In the genomic region with DNA sequence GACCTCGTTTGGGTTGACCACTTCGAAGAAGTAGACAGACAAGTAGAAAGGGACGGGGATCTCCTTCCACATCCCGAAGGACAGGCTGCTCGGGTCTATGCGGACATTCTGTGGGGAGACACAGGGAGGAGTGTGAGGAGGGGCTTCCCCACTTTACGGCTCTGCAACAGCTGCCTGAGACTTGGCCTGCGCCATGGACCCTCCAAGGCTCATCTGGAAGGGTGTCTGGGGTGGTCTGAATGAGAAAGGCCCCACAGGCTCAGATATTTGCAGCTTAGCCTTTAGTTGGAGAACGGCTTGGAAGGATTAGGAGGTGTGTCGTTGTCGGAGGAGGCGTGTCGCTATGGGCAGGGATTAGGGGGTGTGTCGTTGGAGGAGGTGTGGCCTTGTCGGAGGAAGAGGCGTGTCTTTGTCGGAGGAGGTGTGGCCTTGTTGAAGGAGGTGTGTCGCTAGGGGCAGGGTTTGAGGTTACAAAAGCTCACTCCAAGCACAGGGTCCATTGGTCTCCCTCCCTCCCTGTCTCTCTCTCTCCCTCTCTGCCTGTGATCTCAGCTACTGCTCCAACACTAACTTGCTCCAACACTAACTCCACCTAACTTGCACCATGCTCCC, we compare ENCODE assay signal across 9 mouse cellular contexts. TPM values are rescaled to one million over a fixed set of nuclear protein-coding genes. Genes with fewer than 3 reads are reported as not detected.
A peak's percentile ranks its signal among the peaks of the same experiment; 100 is the strongest.
DNase-seq lines count a peak whose midpoint lies in the region; ATAC-seq and TF ChIP-seq lines count a peak whose summit lies in the region.
"Had no signal": no experiment of that assay in that cellular context is flagged by ENCODE, and none has a peak within 500 bp of the region (broad histone marks: within the 10 kb centered on the region; RNA-seq: fewer than 3 reads in every experiment).

No protein-coding gene starts in this region.

- ATAC-seq in heart, embryonic 16.5 days (replicated peaks; ENCODE audit: extremely low read depth, insufficient read depth, low FRiP score), result peak; percentile 63
- ATAC-seq in forebrain, postnatal 0 days, result peak; percentile 81
- ATAC-seq in midbrain, embryonic 13.5 days, result peak; percentile 77
- ATAC-seq in monocyte, adult 5-6 weeks (replicated peaks; ENCODE audit: insufficient number of reproducible peaks, low FRiP score, low TSS enrichment, poor library complexity, severe bottlenecking), result no peak

- no peaks in the 10 kb centered on the region for H3K27me3 ChIP-seq in heart, embryonic 16.5 days (ENCODE audit: control insufficient read depth, insufficient read depth, low read length)
- H3K27me3 ChIP-seq in forebrain, postnatal 0 days (ENCODE audit: insufficient read depth, low read length), result no peaks in the 10 kb centered on the region
- H3K27me3 ChIP-seq in midbrain, embryonic 13.5 days, result no peaks in the 10 kb centered on the region

- TF ChIP-seq CTCF in forebrain, postnatal 0 days (IDR thresholded peaks at IDR 0.05; ENCODE audit: low read depth), result no peak

- no peak overlapping the region for H3K27ac ChIP-seq in heart, embryonic 16.5 days (ENCODE audit: low read length)
- H3K27ac ChIP-seq in forebrain, postnatal 0 days (ENCODE audit: low read depth, low read length), result no peak overlapping the region
- H3K27ac ChIP-seq in midbrain, embryonic 13.5 days, result no peak overlapping the region
- H3K27ac ChIP-seq: macrophage had no signal

- no peak overlapping the region for H3K4me2 ChIP-seq in heart, embryonic 16.5 days (ENCODE audit: low read depth, low read length)
- H3K4me2 ChIP-seq in forebrain, postnatal 0 days (ENCODE audit: low read depth), result no peak overlapping the region
- peak overlapping the region; percentile 31 for H3K4me2 ChIP-seq in midbrain, embryonic 13.5 days (replicated peaks)

- peaks cover 16% of the 10 kb centered on the region for H3K4me1 ChIP-seq in heart, embryonic 16.5 days (ENCODE audit: control insufficient read depth, insufficient read depth, low read length)
- no peaks in the 10 kb centered on the region for H3K4me1 ChIP-seq in forebrain, postnatal 0 days (ENCODE audit: insufficient read depth)
- H3K4me1 ChIP-seq in midbrain, embryonic 13.5 days (replicated peaks), result peaks cover 10% of the 10 kb centered on the region; the same call in 1 of the 2 replicates

- WGBS in heart, embryonic 16.5 days, result 37% methylated on average over 18 of the region's 18 CpGs
- 27% methylated on average over 18 of the region's 18 CpGs for WGBS in forebrain, postnatal 0 days
- 15% methylated on average over 18 of the region's 18 CpGs for WGBS in midbrain, embryonic 13.5 days

- no peak for DNase-seq in heart, adult 18-20 months
- DNase-seq in forebrain, postnatal 0 days, result peak; percentile 43
- peak; percentile 42 to 70 for DNase-seq in kidney, postnatal 36 days
- no peak for DNase-seq in frontal cortex, postnatal 25 days (ENCODE audit: low spot score in 2 of 2)
- no peak for DNase-seq in cerebellum, postnatal 25 days

- H3K9me3 ChIP-seq in heart, embryonic 16.5 days (replicated peaks; ENCODE audit: control insufficient read depth, low read length), result peaks cover 3% of the 10 kb centered on the region; the same call in 1 of the 2 replicates
- no peaks in the 10 kb centered on the region for H3K9me3 ChIP-seq in forebrain, postnatal 0 days (ENCODE audit: low read length)
- H3K9me3 ChIP-seq in midbrain, embryonic 13.5 days, result no peaks in the 10 kb centered on the region

- peaks cover 20% of the 10 kb centered on the region for H3K36me3 ChIP-seq in heart, embryonic 16.5 days (ENCODE audit: control insufficient read depth, insufficient read depth)
- peaks cover 14% of the 10 kb centered on the region for H3K36me3 ChIP-seq in forebrain, postnatal 0 days (ENCODE audit: insufficient read depth)
- H3K36me3 ChIP-seq in midbrain, embryonic 13.5 days, result peaks cover 16% of the 10 kb centered on the region

- no peak overlapping the region for H3K9ac ChIP-seq in heart, embryonic 16.5 days (ENCODE audit: low read length)
- H3K9ac ChIP-seq in forebrain, postnatal 0 days, result no peak overlapping the region
- H3K9ac ChIP-seq in midbrain, embryonic 13.5 days (replicated peaks), result no peak overlapping the region

- no peak overlapping the region for H3K4me3 ChIP-seq in heart, embryonic 16.5 days (ENCODE audit: low read length)
- H3K4me3 ChIP-seq in forebrain, postnatal 0 days (ENCODE audit: low read depth, low read length), result no peak overlapping the region
- 0 out of 2 replicates have a peak overlapping the region, but pooled peaks have one; percentile 8 for H3K4me3 ChIP-seq in midbrain, embryonic 13.5 days (replicated peaks)

RNA-seq across cellular contexts. Expression of a gene that starts 36.5 kb away (rescaled TPM):
- 72.9 and 75.5 TPM in 2 replicates for polyA plus RNA-seq in heart, embryonic 16.5 days (2015; fragmentation: Nextera tagmentation; extraction: Ambion mirVana)
- 10 to 100 TPM; 26.6 to 34.7 TPM for total RNA-seq in heart, adult 18-20 months (2021)
- 45.2 and 52.7 TPM in 2 replicates for total RNA-seq in forebrain, postnatal 0 days (2014; rRNA removed)
- polyA plus RNA-seq in forebrain, postnatal 0 days (2015; fragmentation: Nextera tagmentation; extraction: Ambion mirVana), result 53.5 and 55.9 TPM in 2 replicates
- 22.1 and 22.8 TPM in 2 replicates for polyA plus RNA-seq in midbrain, embryonic 13.5 days (2015; fragmentation: Nextera tagmentation; extraction: Ambion mirVana)
- total RNA-seq in monocyte, adult 5-6 weeks (2017), result 67.9 to 84.6 TPM (median 77.1 TPM) in 3 replicates

Comparison
In these comparisons a context has a peak if more than half of its experiments do, and no peak if none do; other contexts are left out.
1. DNase-seq: peak in forebrain, postnatal 0 days (single experiment) and kidney, postnatal 36 days (2 of 2); none in heart, adult 18-20 months (0 of 2), frontal cortex, postnatal 25 days (0 of 2) and cerebellum, postnatal 25 days (0 of 2).